Mouse (Mus musculus): ENCODE data around the gene Slc39a9. TPM values are rescaled to one million over a fixed set of nuclear protein-coding genes. Genes with fewer than 3 reads are reported as not detected.

Gene Slc39a9
- polyA plus RNA-seq, 1 experiment = 0.22 TPM

DNA sequence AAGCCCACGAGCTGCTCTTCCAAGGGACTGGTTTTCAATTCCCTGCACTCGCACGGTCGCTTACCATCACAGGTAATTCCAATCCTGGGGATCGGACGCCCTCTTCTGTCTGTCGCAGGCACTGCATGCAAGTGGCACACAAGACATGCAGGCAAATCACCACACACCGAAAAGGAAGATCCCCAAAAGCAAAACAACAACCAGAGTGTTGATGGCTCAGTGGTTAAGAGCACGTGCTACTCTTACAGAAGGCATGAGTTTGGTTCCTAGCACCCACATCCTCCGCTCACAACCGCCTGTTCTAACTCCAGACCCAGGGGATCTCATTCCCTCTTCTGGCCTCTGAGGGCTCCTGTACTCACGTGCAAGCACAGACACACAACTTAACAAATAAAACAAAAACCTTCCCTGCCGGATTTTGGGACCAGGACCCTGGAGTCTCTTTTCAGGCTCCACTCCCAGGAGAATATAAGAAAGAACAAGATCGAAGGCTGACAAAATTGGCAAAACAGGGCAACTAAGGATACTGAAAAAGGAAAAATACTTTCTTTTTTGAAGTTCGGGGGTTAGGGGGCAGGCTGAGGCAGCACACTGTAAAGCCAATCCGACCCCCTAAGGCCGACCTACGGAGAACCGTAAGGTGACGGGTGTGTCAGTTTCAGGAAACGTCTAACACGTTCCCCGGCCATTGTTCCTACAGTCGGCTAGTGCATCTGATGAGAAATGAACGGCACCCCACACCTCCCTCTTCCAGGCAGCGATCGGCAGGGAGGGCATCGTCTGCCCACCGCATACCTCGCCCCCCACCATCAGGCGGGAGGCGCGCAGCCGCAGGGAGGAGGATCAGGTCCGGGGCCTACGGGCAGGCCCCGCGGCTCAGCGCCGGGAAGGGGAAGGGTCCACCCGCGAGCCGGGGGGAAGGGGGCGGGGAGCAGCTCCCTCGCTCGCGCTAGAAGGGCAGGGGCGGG is 674 bp upstream of the Slc39a9 start:
- H3K36me3 ChIP-seq (ENCODE audit: control insufficient read depth) = peaks cover 63% of the 10 kb centered on the region
- no peak for TF ChIP-seq TAL1 (IDR thresholded peaks at IDR 0.05; ENCODE audit: low read length)
- no peak for TF ChIP-seq GATA1 (IDR thresholded peaks at IDR 0.05; ENCODE audit: low read length)
- H3K9me3 ChIP-seq (ENCODE audit: control insufficient read depth, low read length) = no peaks in the 10 kb centered on the region
- peak overlapping the region; percentile 83 for H3K4me3 ChIP-seq (replicated peaks)
- H3K4me1 ChIP-seq (ENCODE audit: control insufficient read depth) = peaks cover 56% of the 10 kb centered on the region
- H3K27me3 ChIP-seq (ENCODE audit: control insufficient read depth) = no peaks in the 10 kb centered on the region

DNA sequence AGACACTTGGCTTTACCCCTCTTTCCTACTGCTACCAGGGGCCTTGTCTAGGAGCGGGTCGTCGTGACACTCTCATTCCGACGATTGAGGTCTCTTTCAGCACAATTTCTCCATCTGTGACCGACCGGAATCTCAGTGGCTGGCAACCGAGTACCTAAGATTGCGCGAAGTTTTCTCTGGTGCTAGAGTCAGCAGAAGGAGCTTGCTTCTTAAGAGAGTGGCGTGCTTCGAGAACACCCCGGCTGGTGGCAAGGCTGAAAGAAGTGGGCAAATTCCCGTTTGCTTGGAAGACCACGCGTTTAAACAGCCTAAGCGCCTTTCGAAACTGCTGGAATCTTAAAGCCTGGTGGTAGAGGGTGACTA is 804 bp downstream of the Slc39a9 start:
- H3K27me3 ChIP-seq (ENCODE audit: control insufficient read depth) = no peaks in the 10 kb centered on the region
- H3K9me3 ChIP-seq (ENCODE audit: control insufficient read depth, low read length) = no peaks in the 10 kb centered on the region
- TF ChIP-seq GATA1 (IDR thresholded peaks at IDR 0.05; ENCODE audit: low read length) = no peak
- no peak for TF ChIP-seq TAL1 (IDR thresholded peaks at IDR 0.05; ENCODE audit: low read length)
- peaks cover 59% of the 10 kb centered on the region for H3K36me3 ChIP-seq (ENCODE audit: control insufficient read depth)
- H3K4me1 ChIP-seq (ENCODE audit: control insufficient read depth) = peaks cover 64% of the 10 kb centered on the region
- H3K4me3 ChIP-seq (replicated peaks) = peak overlapping the region; percentile 83

DNA sequence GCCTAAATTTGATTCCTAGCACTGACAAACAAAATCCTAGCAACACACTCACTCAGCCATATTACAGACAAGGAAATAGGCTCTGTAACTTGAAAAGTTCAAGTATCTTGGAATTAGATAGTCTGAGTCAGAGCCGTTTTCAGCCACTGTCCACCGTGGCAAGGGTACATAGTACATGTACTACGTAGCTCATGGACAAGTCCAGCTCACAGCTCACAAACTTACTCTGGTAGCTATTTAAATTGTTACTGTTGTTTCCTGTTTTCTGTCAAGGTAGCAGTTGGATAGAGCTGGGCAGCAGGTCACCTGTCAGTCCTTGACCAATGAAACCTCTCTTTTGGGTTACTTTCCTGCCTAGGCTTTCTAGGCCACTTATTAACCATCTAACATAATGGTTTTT is 2.7 kb downstream of the Slc39a9 start:
- TF ChIP-seq GATA1 (IDR thresholded peaks at IDR 0.05; ENCODE audit: low read length) = no peak
- TF ChIP-seq TAL1 (IDR thresholded peaks at IDR 0.05; ENCODE audit: low read length) = no peak
- Histone ChIP-seq H3K27me3 (ENCODE audit: control insufficient read depth) (no peaks in the 10 kb centered on the region), H3K4me3 (replicated peaks) (no peak overlapping the region), H3K4me1 (ENCODE audit: control insufficient read depth) (peaks cover 67% of the 10 kb centered on the region), H3K9me3 (ENCODE audit: control insufficient read depth, low read length) (no peaks in the 10 kb centered on the region), H3K36me3 (ENCODE audit: control insufficient read depth) (peaks cover 46% of the 10 kb centered on the region)

DNA sequence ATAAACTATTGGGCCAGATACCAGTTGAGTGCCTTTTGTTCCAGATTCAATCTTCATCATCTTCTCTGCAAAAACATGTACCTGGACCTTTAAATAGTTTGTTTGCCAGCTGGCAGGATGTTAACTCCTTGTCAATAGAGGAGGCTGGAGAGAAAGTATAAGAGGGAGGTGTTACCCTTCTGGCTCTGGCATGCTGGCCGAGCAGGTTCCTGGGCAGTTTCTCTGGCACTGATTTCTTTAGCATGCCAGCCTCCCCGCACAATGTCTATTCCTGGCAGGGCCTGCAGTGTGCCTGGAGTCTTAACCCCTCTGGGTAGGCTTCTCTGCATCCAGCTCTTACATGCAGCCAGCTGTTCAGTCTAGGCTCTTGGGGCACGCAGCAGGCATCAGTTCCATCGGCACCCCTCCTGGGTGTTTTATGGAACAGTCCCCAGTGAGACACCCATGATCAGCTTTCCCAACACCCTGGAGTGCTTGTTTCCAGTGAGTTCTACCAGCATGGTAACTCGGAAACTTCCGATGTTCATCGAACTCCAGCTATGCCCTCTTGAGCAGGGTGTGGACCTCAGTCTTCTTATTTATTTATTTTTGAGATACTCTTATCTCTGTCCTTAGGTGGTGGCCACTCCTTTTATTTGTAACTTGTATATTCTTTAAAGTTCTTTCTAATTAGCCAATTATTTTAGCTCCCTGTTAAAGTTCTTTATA is 10.4 kb downstream of the Slc39a9 start:
- H3K4me1 ChIP-seq (ENCODE audit: control insufficient read depth) = peaks cover 23% of the 10 kb centered on the region
- H3K27me3 ChIP-seq (ENCODE audit: control insufficient read depth) = no peaks in the 10 kb centered on the region
- no peaks in the 10 kb centered on the region for H3K9me3 ChIP-seq (ENCODE audit: control insufficient read depth, low read length)
- peaks cover 12% of the 10 kb centered on the region for H3K36me3 ChIP-seq (ENCODE audit: control insufficient read depth)
- no peak overlapping the region for H3K4me3 ChIP-seq (replicated peaks)
- TF ChIP-seq GATA1 (IDR thresholded peaks at IDR 0.05; ENCODE audit: low read length) (no peak), TAL1 (IDR thresholded peaks at IDR 0.05; ENCODE audit: low read length) (no peak)

DNA sequence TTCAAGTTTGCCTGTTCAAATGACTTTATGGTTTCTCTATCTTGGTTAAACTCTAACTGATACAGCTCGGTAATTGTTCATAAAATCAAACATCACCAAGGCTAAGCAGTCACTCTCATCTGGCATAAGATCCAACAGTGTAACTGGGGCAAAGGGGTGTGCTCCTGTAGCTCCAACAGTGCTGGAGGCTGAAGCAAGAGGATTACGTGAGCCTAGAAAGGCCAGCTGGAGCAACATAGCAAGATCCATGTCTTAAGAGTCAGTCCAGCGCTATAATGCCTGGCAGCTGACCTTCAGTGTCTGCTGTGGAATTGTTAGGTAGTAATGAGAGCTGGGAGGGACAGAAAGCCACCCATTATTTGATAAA is 11.0 kb downstream of the Slc39a9 start:
- no peak overlapping the region for H3K4me3 ChIP-seq (replicated peaks)
- no peaks in the 10 kb centered on the region for H3K27me3 ChIP-seq (ENCODE audit: control insufficient read depth)
- peaks cover 10% of the 10 kb centered on the region for H3K36me3 ChIP-seq (ENCODE audit: control insufficient read depth)
- no peak for TF ChIP-seq TAL1 (IDR thresholded peaks at IDR 0.05; ENCODE audit: low read length)
- TF ChIP-seq GATA1 (IDR thresholded peaks at IDR 0.05; ENCODE audit: low read length) = no peak
- H3K4me1 ChIP-seq (ENCODE audit: control insufficient read depth) = peaks cover 19% of the 10 kb centered on the region
- H3K9me3 ChIP-seq (ENCODE audit: control insufficient read depth, low read length) = no peaks in the 10 kb centered on the region

DNA sequence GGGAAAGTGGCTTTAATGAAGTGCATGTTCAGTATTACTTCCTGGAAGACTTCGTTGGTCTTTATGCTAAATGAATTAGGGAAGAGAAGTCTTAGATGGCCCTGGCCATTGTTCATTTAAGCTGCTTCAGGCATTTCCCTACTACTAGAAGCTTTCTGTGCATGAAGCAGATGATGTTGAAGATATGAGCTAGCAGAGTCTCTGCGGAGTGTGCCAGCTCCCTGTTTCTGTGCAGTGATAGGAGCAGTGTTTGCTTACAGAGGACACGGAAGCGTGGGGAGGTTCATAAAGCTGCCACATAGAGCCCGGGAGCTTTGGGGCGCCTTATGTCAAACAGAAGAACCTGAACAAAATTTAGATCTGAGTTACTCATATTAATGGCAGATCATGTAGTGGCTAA is 15.0 kb downstream of the Slc39a9 start:
- Histone ChIP-seq H3K27me3 (ENCODE audit: control insufficient read depth) (no peaks in the 10 kb centered on the region), H3K4me1 (ENCODE audit: control insufficient read depth) (peaks cover 16% of the 10 kb centered on the region), H3K36me3 (ENCODE audit: control insufficient read depth) (peaks cover 18% of the 10 kb centered on the region), H3K4me3 (replicated peaks) (no peak overlapping the region), H3K9me3 (ENCODE audit: control insufficient read depth, low read length) (no peaks in the 10 kb centered on the region)
- no peak for TF ChIP-seq TAL1 (IDR thresholded peaks at IDR 0.05; ENCODE audit: low read length)
- TF ChIP-seq GATA1 (IDR thresholded peaks at IDR 0.05; ENCODE audit: low read length) = no peak

DNA sequence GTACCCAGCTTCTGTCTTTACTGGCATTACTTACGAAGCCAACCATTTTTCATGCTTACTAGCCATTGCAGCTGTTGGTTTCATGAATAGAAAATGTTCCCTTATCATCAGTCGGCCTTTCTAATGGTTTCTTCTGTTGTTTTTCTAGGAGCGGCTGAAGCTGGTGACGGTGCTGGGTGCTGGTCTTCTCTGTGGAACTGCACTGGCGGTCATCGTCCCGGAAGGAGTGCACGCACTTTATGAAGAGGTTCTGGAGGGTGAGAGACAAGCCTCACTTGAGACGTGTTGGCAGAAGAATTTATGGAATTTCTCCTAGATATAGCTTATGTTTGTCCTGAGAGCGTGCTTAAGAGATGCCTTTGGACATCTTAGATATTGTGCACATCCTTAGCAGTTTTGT is 18.6 kb downstream of the Slc39a9 start:
- Histone ChIP-seq H3K36me3 (ENCODE audit: control insufficient read depth) (peaks cover 43% of the 10 kb centered on the region), H3K4me1 (ENCODE audit: control insufficient read depth) (peaks cover 8% of the 10 kb centered on the region)
- no peak for TF ChIP-seq TAL1 (IDR thresholded peaks at IDR 0.05; ENCODE audit: low read length)
- no peak for TF ChIP-seq GATA1 (IDR thresholded peaks at IDR 0.05; ENCODE audit: low read length)

DNA sequence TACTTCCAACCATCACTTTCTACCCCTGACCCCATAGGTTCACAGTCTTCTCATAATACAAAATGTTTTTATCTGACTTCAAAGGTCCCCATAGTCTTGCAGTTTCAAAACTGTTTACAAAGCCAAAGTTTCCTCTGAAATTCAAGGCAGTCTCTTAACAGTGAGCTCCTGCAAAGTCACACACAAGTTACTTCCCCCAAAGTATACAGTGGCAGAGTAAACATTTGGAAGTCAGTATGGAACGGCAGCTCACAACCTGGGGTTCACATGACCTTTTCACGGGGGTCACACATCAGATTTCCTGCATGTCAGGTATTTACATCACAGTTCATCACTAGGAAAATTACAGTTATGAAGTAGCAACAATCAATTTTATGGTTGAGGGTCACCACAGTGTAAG is 20.3 kb downstream of the Slc39a9 start:
- Histone ChIP-seq H3K36me3 (ENCODE audit: control insufficient read depth) (peaks cover 51% of the 10 kb centered on the region), H3K4me1 (ENCODE audit: control insufficient read depth) (peaks cover 4% of the 10 kb centered on the region), H3K4me3 (replicated peaks) (no peak overlapping the region), H3K9me3 (ENCODE audit: control insufficient read depth, low read length) (no peaks in the 10 kb centered on the region), H3K27me3 (ENCODE audit: control insufficient read depth) (no peaks in the 10 kb centered on the region)
- TF ChIP-seq GATA1 (IDR thresholded peaks at IDR 0.05; ENCODE audit: low read length) (no peak), TAL1 (IDR thresholded peaks at IDR 0.05; ENCODE audit: low read length) (no peak)

More for the DNA sequence above, 18.6 kb downstream of the Slc39a9 start:
- H3K9me3 ChIP-seq (ENCODE audit: control insufficient read depth, low read length) = no peaks in the 10 kb centered on the region
- H3K27me3 ChIP-seq (ENCODE audit: control insufficient read depth) = no peaks in the 10 kb centered on the region
- H3K4me3 ChIP-seq (replicated peaks) = no peak overlapping the region

DNA sequence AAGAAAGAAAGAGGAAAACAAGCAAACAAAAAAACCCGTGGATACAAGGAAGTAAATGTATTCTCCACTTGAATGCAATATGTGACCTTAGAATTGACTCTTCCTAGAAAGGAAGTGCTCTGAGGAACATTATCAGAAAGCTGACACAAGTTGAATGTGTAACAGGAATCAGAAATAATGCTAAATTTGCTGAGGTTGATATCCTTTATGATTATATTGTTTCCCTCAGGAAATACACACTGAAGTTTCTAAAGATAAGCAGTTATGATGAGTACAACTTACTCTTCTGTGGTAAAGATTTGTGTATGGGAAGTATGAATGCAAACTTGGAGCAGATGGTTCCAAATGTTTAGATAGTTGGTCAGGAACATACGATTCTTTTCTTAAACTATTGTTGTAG is 24.7 kb downstream of the Slc39a9 start:
- Histone ChIP-seq H3K4me1 (ENCODE audit: control insufficient read depth) (no peaks in the 10 kb centered on the region), H3K4me3 (replicated peaks) (no peak overlapping the region), H3K9me3 (ENCODE audit: control insufficient read depth, low read length) (no peaks in the 10 kb centered on the region), H3K36me3 (ENCODE audit: control insufficient read depth) (peaks cover 57% of the 10 kb centered on the region), H3K27me3 (ENCODE audit: control insufficient read depth) (no peaks in the 10 kb centered on the region)
- TF ChIP-seq GATA1 (IDR thresholded peaks at IDR 0.05; ENCODE audit: low read length) (no peak), TAL1 (IDR thresholded peaks at IDR 0.05; ENCODE audit: low read length) (no peak)

Measured in erythroblast, embryonic 14.5 days (primary cell).